Mouse (Mus musculus) liver, embryonic 14.5 days (tissue): ENCODE measurements around the gene Hspa1a.

Experiments used
- CTCF ChIP-seq: IDR thresholded peaks from 2 replicates; pipeline ENCODE4 v1.5.1; 2016; ENCODE audit warnings: antibody characterized with exemption, low read depth, control low read depth
- EP300 ChIP-seq: IDR thresholded peaks from 2 replicates; pipeline ENCODE4 v1.6.1; 2016; ENCODE audit warnings: antibody characterized with exemption, low read depth

GRCm38 (mm10) chr17:34955884-34956283, 16.1 kb downstream of the Hspa1a start:
- TF ChIP-seq CTCF (no peak), EP300 (no peak)
